Mouse (Mus musculus) MEL (cell line): ENCODE data around the gene Lgi4. TPM values are rescaled to one million over a fixed set of nuclear protein-coding genes. Genes with fewer than 3 reads are reported as not detected.

Experiments used
- DNase-seq: peaks from one replicate; pipeline ENCODE4 v3.0.0; 2011; ENCODE audit warnings: low read depth, low spot score
- H3K27ac ChIP-seq: 2 replicates; pipeline ENCODE4 v1.5.1; 2012; ENCODE audit warnings: low read depth, mild to moderate bottlenecking, control low read depth, low read length, moderate library complexity; ENCODE audit not compliant: control insufficient read depth
- H3K27me3 ChIP-seq, 2 experiments: fragments of 150-350 bp in 1 of 2; sonication (generic) in 1 of 2; 2 replicates each; pipeline ENCODE4 v1.6.1; 2012; ENCODE audit warnings: low read length in 2 of 2, mild to moderate bottlenecking in 2 of 2, improper control_type of control experiment in 1 of 2, moderate library complexity in 1 of 2; ENCODE audit not compliant: insufficient read depth in 2 of 2, control insufficient read depth in 1 of 2
- H3K36me3 ChIP-seq, 2 experiments: 2 replicates each; pipeline ENCODE4 v1.6.1; 2012 to 2014; ENCODE audit warnings: low read length in 2 of 2, improper control_type of control experiment in 1 of 2, inconsistent platforms in 1 of 2, mild to moderate bottlenecking in 1 of 2; ENCODE audit not compliant: insufficient read depth in 2 of 2, control insufficient read depth in 1 of 2
- H3K4me1 ChIP-seq, 2 experiments: fragments of 150-350 bp in 1 of 2; sonication (generic) in 1 of 2; 2 replicates each; pipeline ENCODE4 v1.6.1; 2012; ENCODE audit warnings: low read length in 2 of 2, improper control_type of control experiment in 1 of 2, mild to moderate bottlenecking in 1 of 2; ENCODE audit not compliant: insufficient read depth in 2 of 2, control insufficient read depth in 1 of 2
- H3K4me3 ChIP-seq, 2 experiments: fragments of 150-350 bp in 1 of 2; sonication (generic) in 1 of 2; 2 replicates each; pipeline ENCODE4 v1.5.1; 2012; ENCODE audit warnings: low read depth in 2 of 2, low read length in 2 of 2, mild to moderate bottlenecking in 2 of 2, moderate library complexity in 2 of 2, control low read depth in 1 of 2, improper control_type of control experiment in 1 of 2; ENCODE audit not compliant: control insufficient read depth in 1 of 2, insufficient read depth in 1 of 2
- H3K79me2 ChIP-seq: 2 replicates; pipeline ENCODE4 v1.6.1; 2012; ENCODE audit warnings: mild to moderate bottlenecking, low read length, moderate library complexity; ENCODE audit not compliant: control insufficient read depth, poor library complexity, insufficient read depth
- H3K9ac ChIP-seq: 2 replicates; pipeline ENCODE4 v1.6.1; 2012; ENCODE audit warnings: low read depth, mild to moderate bottlenecking, control low read depth, low read length, moderate library complexity; ENCODE audit not compliant: control insufficient read depth, poor library complexity, severe bottlenecking
- H3K9me3 ChIP-seq: fragments of 150-350 bp; sonication (generic); replicated peaks from 2 replicates; pipeline ENCODE4 v1.6.1; 2012; ENCODE audit warnings: mild to moderate bottlenecking, low read length, improper control_type of control experiment, moderate library complexity; ENCODE audit not compliant: insufficient read depth
- BHLHE40 ChIP-seq: IDR thresholded peaks from 2 replicates; pipeline ENCODE4 v1.6.1; 2012; ENCODE audit warnings: low read depth, mild to moderate bottlenecking, inconsistent platforms, low read length, improper control_type of control experiment, borderline replicate concordance
- CHD1 ChIP-seq: IDR thresholded peaks from 2 replicates; pipeline ENCODE4 v1.6.1; 2012; ENCODE audit warnings: low read depth, mild to moderate bottlenecking, inconsistent platforms, low read length, improper control_type of control experiment
- CHD2 ChIP-seq: IDR thresholded peaks from 2 replicates; pipeline ENCODE4 v1.6.1; 2011; ENCODE audit warnings: low read length, improper control_type of control experiment
- GATA1 ChIP-seq: IDR thresholded peaks from 2 replicates; pipeline ENCODE4 v1.6.1; 2011; ENCODE audit warnings: low read depth, low read length, improper control_type of control experiment
- HCFC1 ChIP-seq: IDR thresholded peaks from 2 replicates; pipeline ENCODE4 v1.6.1; 2012; ENCODE audit warnings: low read depth, mild to moderate bottlenecking, inconsistent platforms, low read length, improper control_type of control experiment, moderate library complexity
- KAT2A ChIP-seq: conservative IDR thresholded peaks from 2 replicates; pipeline ENCODE4 v1.6.1; 2012; ENCODE audit warnings: low read depth, low read length, improper control_type of control experiment, inconsistent platforms
- MAZ ChIP-seq: IDR thresholded peaks from 2 replicates; pipeline ENCODE4 v1.6.1; 2012; ENCODE audit warnings: low read depth, mild to moderate bottlenecking, inconsistent platforms, low read length, improper control_type of control experiment
- MEF2A ChIP-seq: IDR thresholded peaks from 2 replicates; pipeline ENCODE4 v1.6.1; 2014; ENCODE audit warnings: low read depth, mild to moderate bottlenecking, inconsistent platforms, low read length, improper control_type of control experiment; ENCODE audit not compliant: poor library complexity, insufficient replicate concordance, severe bottlenecking; ENCODE audit errors: extremely low read depth
- MXI1 ChIP-seq: IDR thresholded peaks from 2 replicates; pipeline ENCODE4 v1.6.1; 2011; ENCODE audit warnings: mild to moderate bottlenecking, low read depth, low read length, improper control_type of control experiment
- MYB ChIP-seq: IDR thresholded peaks from 2 replicates; pipeline ENCODE4 v1.6.1; 2011; ENCODE audit warnings: mild to moderate bottlenecking, low read depth, low read length, improper control_type of control experiment
- POLR2A ChIP-seq, 2 experiments: IDR thresholded peaks; 2 replicates each; pipeline ENCODE4 v1.6.1; 2011 to 2012; ENCODE audit warnings: low read length in 2 of 2, mild to moderate bottlenecking in 2 of 2, control low read depth in 1 of 2, improper control_type of control experiment in 1 of 2, low read depth in 1 of 2, moderate library complexity in 1 of 2; ENCODE audit not compliant: control insufficient read depth in 1 of 2, insufficient read depth in 1 of 2, poor library complexity in 1 of 2
- POLR2AphosphoS2 ChIP-seq: IDR thresholded peaks from 2 replicates; pipeline ENCODE4 v1.6.1; 2011; ENCODE audit warnings: low read length, improper control_type of control experiment
- SIN3A ChIP-seq: IDR thresholded peaks from 2 replicates; pipeline ENCODE4 v1.6.1; 2012; ENCODE audit warnings: low read length, improper control_type of control experiment, inconsistent platforms
- TAL1 ChIP-seq: IDR thresholded peaks from 2 replicates; pipeline ENCODE4 v1.6.1; 2012; ENCODE audit warnings: mild to moderate bottlenecking, inconsistent platforms, low read length, moderate library complexity, mixed read lengths
- TBP ChIP-seq: IDR thresholded peaks from 2 replicates; pipeline ENCODE4 v1.8.0; 2011; ENCODE audit warnings: low read depth, low read length, improper control_type of control experiment
- UBTF ChIP-seq: IDR thresholded peaks from 2 replicates; pipeline ENCODE4 v1.6.1; 2012; ENCODE audit warnings: low read depth, mild to moderate bottlenecking, inconsistent platforms, low read length, improper control_type of control experiment, moderate library complexity, borderline replicate concordance; ENCODE audit not compliant: insufficient read depth
- USF2 ChIP-seq, 2 experiments: IDR thresholded peaks; 2 replicates each; pipeline ENCODE4 v1.6.1; 2011 to 2012; ENCODE audit warnings: improper control_type of control experiment in 2 of 2, low read length in 2 of 2, borderline replicate concordance in 1 of 2, inconsistent platforms in 1 of 2, low read depth in 1 of 2, mild to moderate bottlenecking in 1 of 2; ENCODE audit not compliant: insufficient read depth in 1 of 2
- ZC3H11A ChIP-seq: IDR thresholded peaks from 2 replicates; pipeline ENCODE4 v1.6.1; 2012; ENCODE audit warnings: low read depth, mild to moderate bottlenecking, inconsistent platforms, low read length, improper control_type of control experiment
- ZKSCAN1 ChIP-seq: IDR thresholded peaks from 2 replicates; pipeline ENCODE4 v1.6.1; 2012; ENCODE audit warnings: low read depth, mild to moderate bottlenecking, inconsistent platforms, low read length, improper control_type of control experiment, moderate library complexity
- ZMIZ1 ChIP-seq: IDR thresholded peaks from 2 replicates; pipeline ENCODE4 v1.6.1; 2012; ENCODE audit warnings: low read depth, mild to moderate bottlenecking, inconsistent platforms, low read length, improper control_type of control experiment, moderate library complexity
- polyA plus RNA-seq, 2 experiments: library from polyadenylated mRNA; stranded (reverse) in 1 of 2; unstranded in 1 of 2; fragments of >175 nt in 1 of 2; fragments of >200 nt in 1 of 2; gene quantifications; 2 replicates each; pipeline versions ENCODE4 v1.2.1 to v1.2.4; 2012; ENCODE audit warnings: low replicate concordance in 2 of 2, low read depth in 1 of 2; ENCODE audit not compliant: insufficient read length in 2 of 2, insufficient read depth in 1 of 2, missing spikeins in 1 of 2
- total RNA-seq: library from RNA; depleted of rRNA; stranded (reverse); fragments of 300-350 nt; gene quantifications from 2 replicates; pipeline ENCODE4 v1.2.3, GENCODE M21; 2012

The Lgi4 gene
- total and polyA plus RNA-seq, 3 experiments = not detected

- no peak for DNase-seq
- Histone ChIP-seq H3K4me3 (no peak overlapping the region), H3K79me2 (no peaks in the 10 kb centered on the region; the same call in 1 of the 2 replicates), H3K4me1 (peaks cover 12 to 45% of the 10 kb centered on the region in 2 experiments), H3K9ac (no peak overlapping the region), H3K9me3 (no peaks in the 10 kb centered on the region), H3K27ac (no peak overlapping the region), H3K27me3 (no peaks in the 10 kb centered on the region), H3K36me3 (peaks cover 0 to 24% of the 10 kb centered on the region in 2 experiments; a peak in 2 of 4 replicates)
- TF ChIP-seq MEF2A (no peak), TBP (no peak), BHLHE40 (no peak), MYB (no peak), SIN3A (no peak), CHD1 (no peak), MXI1 (no peak), HCFC1 (no peak), POLR2AphosphoS2 (no peak), USF2 (IDR thresholded peaks at IDR 0.05; ENCODE audit: borderline replicate concordance in 1 of 2, insufficient read depth in 1 of 2, low read depth in 1 of 2, low read length in 2 of 2) (no peak), ZC3H11A (no peak), POLR2A (IDR thresholded peaks at IDR 0.05; ENCODE audit: control insufficient read depth in 1 of 2, insufficient read depth in 1 of 2, low read depth in 1 of 2, low read length in 2 of 2, poor library complexity in 1 of 2) (no peak), CHD2 (no peak), GATA1 (no peak), ZKSCAN1 (no peak), TAL1 (no peak), KAT2A (no peak), MAZ (no peak), UBTF (no peak), ZMIZ1 (no peak)
These were observed 20.1 kb upstream of the Lgi4 start for GRCm38 (mm10) chr7:31039011-31039410.
